Comparison of ENCODE assay signal across 11 mouse cellular contexts in the genomic region with DNA sequence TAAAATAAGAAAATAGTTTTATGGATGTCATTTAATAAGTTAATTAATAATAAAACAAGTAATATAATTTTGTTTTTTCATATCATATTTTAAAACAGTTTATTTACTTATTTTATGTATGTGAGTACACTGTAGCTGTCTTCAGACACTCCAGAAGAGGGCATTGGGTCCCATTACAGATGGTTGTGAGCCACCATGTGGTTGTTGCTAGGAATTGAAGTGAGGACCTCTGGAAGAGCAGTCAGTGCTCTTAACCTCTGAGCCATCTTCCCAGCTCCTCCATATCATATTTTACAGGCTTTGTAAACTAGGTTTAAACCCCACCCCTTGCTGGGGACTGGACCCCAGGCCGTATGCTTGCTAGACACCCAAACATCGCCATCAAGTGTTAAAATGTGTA. TPM values are rescaled to one million over a fixed set of nuclear protein-coding genes. Genes with fewer than 3 reads are reported as not detected.
DNase-seq lines count a peak whose midpoint lies in the region; ATAC-seq and TF ChIP-seq lines count a peak whose summit lies in the region.
"Had no signal": no experiment of that assay in that cellular context is flagged by ENCODE, and none has a peak within 500 bp of the region (broad histone marks: within the 10 kb centered on the region; RNA-seq: fewer than 3 reads in every experiment).

No protein-coding gene starts in this region.

- TF ChIP-seq EP300 in lung, postnatal 0 days (IDR thresholded peaks at IDR 0.05), result no peak

- H3K27me3 ChIP-seq in intestine, embryonic 14.5 days (replicated peaks; ENCODE audit: control insufficient read depth, insufficient read depth, low read length), result no peaks in the 10 kb centered on the region
- H3K27me3 ChIP-seq in intestine, embryonic 15.5 days (replicated peaks), result no peaks in the 10 kb centered on the region
- no peaks in the 10 kb centered on the region for H3K27me3 ChIP-seq in lung, postnatal 0 days (replicated peaks; ENCODE audit: insufficient read depth, low read length)

- H3K4me3 ChIP-seq in intestine, embryonic 14.5 days (ENCODE audit: low read depth, low read length), result no peak overlapping the region
- H3K4me3 ChIP-seq in intestine, embryonic 15.5 days (replicated peaks), result no peak overlapping the region
- H3K4me3 ChIP-seq in lung, postnatal 0 days (ENCODE audit: low read depth, low read length), result no peak overlapping the region
- no peak overlapping the region for H3K4me3 ChIP-seq in cortical plate, adult 2 months (ENCODE audit: insufficient read depth, low read length)

- H3K27ac ChIP-seq in intestine, embryonic 14.5 days (ENCODE audit: low read depth), result no peak overlapping the region
- H3K27ac ChIP-seq in intestine, embryonic 15.5 days, result no peak overlapping the region
- no peak overlapping the region for H3K27ac ChIP-seq in lung, postnatal 0 days (ENCODE audit: low read length)
- H3K27ac ChIP-seq in cortical plate, adult 2 months (ENCODE audit: insufficient read depth, low read length), result no peak overlapping the region

- 73% methylated on average over 2 of the region's 2 CpGs for WGBS in intestine, embryonic 14.5 days
- WGBS in intestine, embryonic 15.5 days, result 79% methylated on average over 2 of the region's 2 CpGs
- 76% methylated on average over 2 of the region's 2 CpGs for WGBS in lung, postnatal 0 days

- H3K9ac ChIP-seq in intestine, embryonic 14.5 days (ENCODE audit: low read length), result no peak overlapping the region
- H3K9ac ChIP-seq in intestine, embryonic 15.5 days, result no peak overlapping the region
- no peak overlapping the region for H3K9ac ChIP-seq in lung, postnatal 0 days (replicated peaks; ENCODE audit: low read depth)

- no peak for TF ChIP-seq POLR2A in cortical plate, adult 2 months (IDR thresholded peaks at IDR 0.05; ENCODE audit: extremely low read depth, insufficient read depth, low read length)

- H3K4me2 ChIP-seq in intestine, embryonic 14.5 days (ENCODE audit: low read length), result no peak overlapping the region
- no peak overlapping the region for H3K4me2 ChIP-seq in intestine, embryonic 15.5 days (replicated peaks)
- H3K4me2 ChIP-seq in lung, postnatal 0 days (replicated peaks; ENCODE audit: low read depth, low read length), result no peak overlapping the region

- H3K36me3 ChIP-seq in intestine, embryonic 14.5 days (ENCODE audit: control insufficient read depth, insufficient read depth, low read length), result peaks cover 40% of the 10 kb centered on the region
- 0 out of 2 replicates have a peak, but pooled peaks cover 5% of the 10 kb centered on the region for H3K36me3 ChIP-seq in intestine, embryonic 15.5 days
- peaks cover 10% of the 10 kb centered on the region; the same call in 1 of the 2 replicates for H3K36me3 ChIP-seq in lung, postnatal 0 days (ENCODE audit: insufficient read depth, low read length)

- no peaks in the 10 kb centered on the region for H3K4me1 ChIP-seq in intestine, embryonic 14.5 days (replicated peaks; ENCODE audit: control insufficient read depth, insufficient read depth, low read length)
- no peaks in the 10 kb centered on the region for H3K4me1 ChIP-seq in intestine, embryonic 15.5 days (replicated peaks)
- H3K4me1 ChIP-seq in lung, postnatal 0 days (ENCODE audit: insufficient read depth, low read depth, low read length), result no peaks in the 10 kb centered on the region
- H3K4me1 ChIP-seq in cortical plate, adult 2 months (ENCODE audit: control insufficient read depth, insufficient read depth, low read length), result no peaks in the 10 kb centered on the region

- peak; percentile 52 for TF ChIP-seq CTCF in lung, postnatal 0 days (IDR thresholded peaks at IDR 0.05)
- peak; percentile 47; the same call in 1 of the 2 replicates for TF ChIP-seq CTCF in cortical plate, adult 2 months (IDR thresholded peaks at IDR 0.05; ENCODE audit: extremely low read depth, insufficient read depth, low read length)

- intact Hi-C loops in left cerebral cortex, postnatal 36 days (cut with DNase I), result no loop called here

- peak; percentile 6 for DNase-seq in adrenal gland, postnatal 10 days
- no peak for DNase-seq in adrenal gland, postnatal 4 days (ENCODE audit: low spot score in 2 of 2)
- no peak for DNase-seq in intestine, embryonic 14.5 days (ENCODE audit: low spot score)
- DNase-seq in lung, postnatal 0 days (ENCODE audit: low spot score), result peak; percentile 19
- no peak for DNase-seq in lung, postnatal 14 days
- no peak for DNase-seq in left cerebral cortex, postnatal 36 days (ENCODE audit: low spot score in 2 of 2)
- DNase-seq: B cell, adult 2 months; heart, adult 18-20 months; right cerebral cortex, adult 18-20 months had no signal

- ATAC-seq in intestine, embryonic 14.5 days (replicated peaks; ENCODE audit: low FRiP score, low TSS enrichment, low read depth), result 0 out of 2 replicates have a peak, but pooled peaks have one; percentile 15
- ATAC-seq in intestine, embryonic 15.5 days, result no peak
- ATAC-seq in lung, postnatal 0 days, result no peak

- H3K9me3 ChIP-seq in intestine, embryonic 14.5 days (ENCODE audit: control insufficient read depth, low read length), result no peaks in the 10 kb centered on the region
- no peaks in the 10 kb centered on the region for H3K9me3 ChIP-seq in intestine, embryonic 15.5 days
- H3K9me3 ChIP-seq in lung, postnatal 0 days (ENCODE audit: low read length), result no peaks in the 10 kb centered on the region

RNA-seq across cellular contexts. Expression of a gene that starts 36.4 kb away (rescaled TPM):
- total RNA-seq in adrenal gland, postnatal 10 days (2021), result 10 to 100 TPM; 43.5 to 66.5 TPM
- 10 to 100 TPM; 38.6 to 42.9 TPM for total RNA-seq in adrenal gland, postnatal 4 days (2021)
- polyA plus RNA-seq in intestine, embryonic 14.5 days (2014; fragmentation: Nextera tagmentation; extraction: Ambion mirVana), result 14.6 TPM in 2 replicates
- 12.1 and 12.2 TPM in 2 replicates for polyA plus RNA-seq in intestine, embryonic 15.5 days (2015; fragmentation: Nextera tagmentation; extraction: Ambion mirVana)
- polyA plus RNA-seq in lung, postnatal 0 days (2015; fragmentation: Nextera tagmentation; extraction: Ambion mirVana), result 6.3 and 6.5 TPM in 2 replicates
- polyA plus RNA-seq in cortical plate, adult 2 months (2012; rRNA removed), result 16.3 and 16.7 TPM in 2 replicates
- total RNA-seq in left cerebral cortex, postnatal 36 days (2021), result 10 to 100 TPM; 23.8 to 26.1 TPM

RNA-seq across cellular contexts. Expression of a gene that starts 59.0 kb away (rescaled TPM):
- 10 to 100 TPM; 28.4 to 28.9 TPM for total RNA-seq in adrenal gland, postnatal 10 days (2021)
- 10 to 100 TPM; 30.9 to 32.5 TPM for total RNA-seq in adrenal gland, postnatal 4 days (2021)
- 15.3 and 18.0 TPM in 2 replicates for polyA plus RNA-seq in intestine, embryonic 14.5 days (2014; fragmentation: Nextera tagmentation; extraction: Ambion mirVana)
- polyA plus RNA-seq in intestine, embryonic 15.5 days (2015; fragmentation: Nextera tagmentation; extraction: Ambion mirVana), result 18.5 and 19.4 TPM in 2 replicates
- polyA plus RNA-seq in lung, postnatal 0 days (2015; fragmentation: Nextera tagmentation; extraction: Ambion mirVana), result 10.0 TPM in 2 replicates
- polyA plus RNA-seq in cortical plate, adult 2 months (2012; rRNA removed), result 11.9 and 12.2 TPM in 2 replicates
- total RNA-seq in left cerebral cortex, postnatal 36 days (2021), result 10 to 100 TPM; 12.9 to 13.5 TPM

Comparison
In these comparisons a context has a peak if more than half of its experiments do, and no peak if none do; other contexts are left out.
1. DNase-seq: peak in adrenal gland, postnatal 10 days (single experiment) and lung, postnatal 0 days (single experiment); none in adrenal gland, postnatal 4 days (0 of 2), intestine, embryonic 14.5 days (single experiment), lung, postnatal 14 days (single experiment) and left cerebral cortex, postnatal 36 days (0 of 2).